Mouse (Mus musculus) cerebral cortex, adult 2 months (tissue): ENCODE results near the gene Sh3rf1.

Experiments used
- WGBS: fragments of 180-500 bp; shearing (Covaris S2); methylation state at CpG from one replicate; pipeline ENCODE4 v1.1.7; 2018; 5-methylcytosine and 5-hydroxymethylcytosine counted together

The Sh3rf1 gene

GRCm38 (mm10) chr8:61286394-61286793, 62.7 kb downstream of the Sh3rf1 start:
- 87% methylated on average over 7 of the region's 7 CpGs for WGBS

DNA sequence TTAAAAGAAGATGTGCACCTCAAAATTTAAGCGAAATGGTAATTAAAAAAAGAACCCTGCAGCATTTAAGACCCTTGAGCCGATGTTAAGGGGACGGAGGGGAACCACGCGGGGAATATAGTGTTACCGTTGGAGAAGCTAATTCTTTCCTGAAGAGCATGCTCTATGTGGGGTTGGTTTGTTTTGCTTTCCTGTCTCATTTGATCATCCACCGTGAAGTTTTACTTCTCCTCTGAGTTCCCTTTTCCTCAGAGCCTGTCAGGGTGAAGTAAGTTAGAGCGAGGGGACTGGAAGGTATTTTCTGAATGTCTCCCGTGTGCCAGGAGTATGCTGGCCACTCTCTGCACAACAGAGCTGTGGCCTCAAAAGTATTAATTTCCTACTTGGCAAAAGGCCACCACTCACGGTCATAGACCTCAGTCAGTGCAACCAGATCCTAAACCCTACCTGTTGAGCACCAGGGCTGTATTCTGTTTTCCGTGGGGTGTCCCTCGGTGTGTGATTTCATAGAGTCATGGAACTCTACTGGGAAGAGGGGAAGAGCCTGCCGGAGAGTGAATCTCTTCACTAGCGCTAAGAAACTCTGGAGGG, 63.2 kb downstream of the Sh3rf1 start:
- WGBS, result 84% methylated on average over 14 of the region's 14 CpGs

- 44% methylated on average over 11 of the region's 11 CpGs for WGBS
Observed at GRCm38 (mm10) chr8:61288006-61288566, 64.4 kb downstream of the Sh3rf1 start.

- WGBS, result 26% methylated on average over 7 of the region's 7 CpGs
Observed at GRCm38 (mm10) chr8:61288676-61289075, 65.0 kb downstream of the Sh3rf1 start.

GRCm38 (mm10) chr8:61295040-61295439, 71.4 kb downstream of the Sh3rf1 start:
- 89% methylated on average over 4 of the region's 4 CpGs for WGBS

DNA sequence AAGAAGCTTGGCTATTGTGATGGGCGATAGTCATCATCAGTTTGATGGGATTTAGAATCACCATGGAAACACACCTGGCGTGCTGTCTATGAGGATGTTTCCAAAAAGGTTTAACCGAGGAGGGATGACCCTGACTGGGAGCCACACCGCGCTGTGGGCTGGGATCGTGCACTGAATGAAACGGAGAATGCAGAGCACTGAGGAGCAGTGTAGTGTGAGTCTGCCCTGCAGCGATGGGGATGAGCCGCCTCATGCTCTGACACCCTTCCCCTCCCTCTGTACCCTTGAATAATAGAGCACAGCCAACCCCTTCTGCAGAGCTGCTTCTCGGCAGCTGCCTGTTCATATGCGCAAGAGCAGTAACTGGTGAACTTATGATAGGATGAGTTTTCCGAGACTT, 71.8 kb downstream of the Sh3rf1 start:
- 66% methylated on average over 12 of the region's 12 CpGs for WGBS

- WGBS, result 33% methylated on average over 4 of the region's 4 CpGs
Observed at GRCm38 (mm10) chr8:61298828-61299227, 75.2 kb downstream of the Sh3rf1 start.

DNA sequence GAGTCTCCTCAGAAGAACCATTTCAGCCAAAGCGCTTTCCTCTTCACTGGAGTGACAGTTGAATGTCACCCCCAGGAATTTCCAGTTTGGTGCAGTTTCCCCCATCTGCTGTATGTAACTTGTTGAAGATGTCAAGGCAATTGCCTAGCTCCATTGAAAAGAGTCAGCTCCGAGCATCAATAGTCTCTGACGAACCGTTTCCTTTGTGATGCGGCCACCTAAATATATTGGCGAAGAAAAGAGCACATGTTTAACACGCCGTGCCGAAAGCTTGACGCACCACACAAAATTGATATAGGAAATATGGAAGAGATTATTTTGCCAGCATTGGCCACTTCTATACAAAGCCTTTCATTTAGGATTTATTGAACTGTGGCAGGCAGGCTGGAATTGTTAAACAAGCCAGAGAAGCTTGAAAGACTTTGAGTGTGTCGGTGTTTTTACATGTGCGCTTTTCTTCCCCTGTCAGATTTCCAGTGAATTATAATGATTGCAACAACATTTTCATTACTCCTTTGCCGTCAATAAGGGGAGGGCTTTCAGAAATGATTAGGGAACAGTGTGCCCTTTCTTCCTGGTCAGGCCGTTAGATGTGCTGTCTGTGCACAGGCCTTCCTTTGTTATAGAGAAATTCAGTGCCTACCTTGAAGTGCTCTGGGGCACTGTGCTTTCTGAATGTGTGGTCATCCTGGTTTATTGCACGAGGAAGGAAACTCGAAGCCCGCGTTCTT, 77.8 kb downstream of the Sh3rf1 start:
- WGBS, result 78% methylated on average over 18 of the region's 18 CpGs

GRCm38 (mm10) chr8:61302029-61302368, 78.3 kb downstream of the Sh3rf1 start:
- 82% methylated on average over 5 of the region's 5 CpGs for WGBS

- 83% methylated on average over 7 of the region's 7 CpGs for WGBS
Observed at GRCm38 (mm10) chr8:61305451-61306070, 81.9 kb downstream of the Sh3rf1 start.

DNA sequence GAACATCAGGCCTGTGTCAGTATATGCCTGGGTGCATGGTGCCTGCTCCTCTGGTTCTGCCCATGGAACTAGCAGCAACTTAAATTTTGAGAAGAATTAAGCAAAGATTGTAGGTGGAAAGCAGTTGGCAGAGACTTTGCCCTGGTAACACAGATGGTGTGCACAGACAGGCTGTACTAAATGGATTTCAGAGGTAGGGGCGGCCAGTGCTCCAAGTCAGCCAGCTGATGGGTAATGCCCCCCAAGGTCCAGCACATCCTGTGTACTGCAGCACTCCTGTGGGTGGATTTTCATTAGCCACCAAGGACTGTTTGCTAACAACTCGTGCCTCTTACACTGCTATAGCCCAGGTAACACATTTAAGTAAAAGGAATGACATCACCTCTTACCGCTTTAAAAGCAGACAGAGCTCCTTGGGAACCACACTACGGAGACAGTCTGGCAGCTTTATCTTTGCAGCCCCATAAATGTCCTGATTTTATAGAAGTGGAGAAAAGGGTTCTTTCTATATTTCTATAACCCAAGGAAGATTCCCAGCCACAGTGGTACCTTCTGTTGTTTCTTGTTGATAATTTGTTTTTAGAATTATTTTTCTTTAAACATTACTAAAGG, 82.9 kb downstream of the Sh3rf1 start:
- 45% methylated on average over 4 of the region's 4 CpGs for WGBS

DNA sequence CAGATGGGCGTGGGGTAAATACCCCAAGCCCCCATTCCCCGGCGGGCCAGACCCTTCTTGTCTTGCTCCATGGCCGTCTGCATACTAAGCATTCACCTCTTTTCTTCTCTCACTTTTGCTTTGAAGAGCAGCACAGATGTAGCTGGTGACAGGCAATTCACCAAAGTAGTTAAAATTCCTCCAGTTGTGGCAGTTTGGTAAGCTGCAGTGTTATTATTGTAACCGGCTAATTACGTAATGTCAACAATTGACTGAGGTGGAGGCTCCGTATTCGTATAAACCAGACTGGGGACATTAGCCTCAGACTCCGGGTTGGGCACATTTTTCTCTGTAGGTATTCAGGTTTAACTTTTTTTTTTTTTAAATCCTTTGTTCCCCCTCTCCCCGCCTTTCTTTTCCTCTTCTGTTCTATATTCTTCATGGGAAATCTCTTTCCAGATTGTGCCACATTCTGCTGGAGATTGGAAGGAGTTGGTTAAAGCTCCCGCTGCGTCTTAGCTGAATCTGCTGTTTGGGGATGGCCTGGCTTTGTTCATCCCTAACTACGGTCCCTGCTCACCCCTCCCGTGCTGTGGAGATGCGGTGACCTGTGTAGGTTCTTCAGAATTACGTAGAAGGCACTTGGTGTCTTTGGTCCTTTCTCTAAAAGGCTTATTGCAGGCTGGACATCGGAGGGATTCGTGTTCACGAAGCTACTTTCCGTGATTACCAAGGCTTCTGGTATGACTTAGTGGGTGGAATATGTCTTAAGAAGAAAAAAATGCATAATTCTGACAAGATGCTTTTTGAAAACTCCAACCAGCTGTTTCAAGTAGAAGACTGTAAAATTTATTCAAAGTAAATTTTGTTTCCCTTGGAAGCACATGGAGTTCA, 86.1 kb downstream of the Sh3rf1 start:
- WGBS, result 41% methylated on average over 20 of the region's 20 CpGs

- WGBS, result 51% methylated on average over 9 of the region's 9 CpGs
Observed at GRCm38 (mm10) chr8:61310403-61310871, 86.8 kb downstream of the Sh3rf1 start.

- 89% methylated on average over 7 of the region's 7 CpGs for WGBS
Observed at GRCm38 (mm10) chr8:61313016-61313415, 89.3 kb downstream of the Sh3rf1 start.

DNA sequence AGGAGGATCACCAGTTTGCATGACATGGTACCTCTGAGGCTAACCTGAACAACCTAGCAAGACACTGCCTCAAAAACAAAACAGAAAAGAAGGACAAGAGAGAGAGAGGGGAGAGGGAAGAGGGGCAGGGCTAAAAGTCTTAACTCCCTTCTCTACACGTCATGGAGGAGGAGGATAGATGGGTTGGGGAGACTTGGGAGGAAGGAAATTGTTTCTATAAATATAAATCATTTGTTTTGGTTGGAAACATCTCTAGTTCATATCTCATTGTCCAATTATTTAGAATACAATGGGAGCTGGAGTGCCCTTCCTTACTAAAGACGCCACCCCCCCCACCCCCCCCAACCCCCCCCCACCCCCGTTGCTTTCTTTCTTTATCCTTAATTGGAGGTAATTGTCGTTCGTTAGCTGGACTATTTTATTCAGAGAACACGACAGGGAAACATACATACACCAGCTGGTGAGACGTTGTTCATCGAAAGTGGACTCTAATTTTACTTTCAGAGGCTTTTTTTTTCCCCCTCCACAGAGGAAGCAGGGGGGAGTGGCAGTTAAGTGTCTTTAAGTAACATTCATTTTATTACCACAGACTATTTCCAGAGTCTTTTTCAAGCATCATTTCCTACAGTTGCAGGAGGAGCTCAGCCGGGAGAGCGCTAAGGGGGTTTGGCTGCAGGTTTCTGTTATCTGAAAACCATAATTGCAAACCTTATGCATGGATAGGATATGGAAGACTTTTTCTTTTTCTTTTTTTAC, 92.5 kb downstream of the Sh3rf1 start:
- WGBS, result 42% methylated on average over 10 of the region's 10 CpGs

DNA sequence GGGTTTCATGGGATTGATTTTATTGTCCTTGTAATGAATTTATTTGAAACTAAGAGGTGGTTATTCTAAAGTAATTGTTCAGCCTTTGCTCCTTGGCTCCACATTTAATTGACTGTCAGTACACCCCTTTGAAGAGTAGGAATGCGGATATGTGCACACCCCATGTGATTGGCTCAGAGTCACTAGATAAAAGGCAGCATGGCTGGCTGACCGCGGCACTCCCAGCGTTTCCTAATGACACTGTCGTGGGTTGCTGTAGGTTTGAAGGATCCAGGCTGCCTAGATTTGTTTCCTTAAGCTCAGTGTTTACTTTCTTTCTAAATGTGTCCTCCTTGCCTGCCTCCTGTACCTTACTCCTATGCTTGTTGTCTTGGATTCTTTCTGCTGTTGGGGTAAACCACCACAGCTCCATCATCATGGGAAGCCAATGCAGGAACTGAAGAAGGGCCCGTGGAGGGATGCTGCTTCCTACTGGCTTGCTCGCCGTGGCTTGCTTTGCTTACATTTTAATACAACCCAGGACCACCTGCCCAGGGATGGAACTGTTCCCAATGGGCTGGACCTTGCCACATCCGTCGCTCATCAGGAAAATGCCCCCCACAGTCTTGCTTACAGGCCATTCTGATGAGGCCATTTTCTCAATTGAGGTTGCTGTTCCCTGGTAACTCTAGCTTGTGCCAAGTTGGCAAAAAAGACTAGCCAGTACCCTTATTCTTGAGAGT, 93.3 kb downstream of the Sh3rf1 start:
- WGBS, result 49% methylated on average over 10 of the region's 10 CpGs

DNA sequence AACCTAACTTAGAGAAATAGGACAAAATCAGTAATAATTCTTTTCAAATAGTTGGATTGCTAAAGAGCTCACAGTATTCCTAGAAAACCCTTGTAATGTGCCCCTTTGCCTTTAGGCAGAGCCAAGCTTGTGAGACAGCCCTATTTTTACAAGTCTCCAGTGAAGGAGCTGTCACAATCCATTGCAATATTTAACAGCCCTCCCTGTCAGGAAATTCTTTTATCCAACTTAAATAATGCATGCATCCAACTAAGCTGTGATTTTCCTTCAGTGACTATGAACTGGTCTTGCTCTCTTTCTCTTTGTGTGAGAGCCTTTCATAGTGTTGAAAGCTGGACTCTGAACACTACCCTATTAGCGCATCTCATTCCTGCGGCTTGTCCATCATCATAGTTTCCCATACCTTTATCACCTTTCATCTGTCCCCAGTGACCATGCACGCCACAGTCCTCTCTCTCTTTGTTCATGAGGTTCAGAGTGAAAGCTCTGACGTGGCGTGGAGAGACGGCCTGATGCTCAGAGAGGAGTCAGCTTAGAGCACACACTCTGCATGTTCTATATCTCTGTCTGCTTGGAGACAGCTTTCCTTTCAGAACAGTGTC, 94.0 kb downstream of the Sh3rf1 start:
- WGBS, result 80% methylated on average over 6 of the region's 6 CpGs

DNA sequence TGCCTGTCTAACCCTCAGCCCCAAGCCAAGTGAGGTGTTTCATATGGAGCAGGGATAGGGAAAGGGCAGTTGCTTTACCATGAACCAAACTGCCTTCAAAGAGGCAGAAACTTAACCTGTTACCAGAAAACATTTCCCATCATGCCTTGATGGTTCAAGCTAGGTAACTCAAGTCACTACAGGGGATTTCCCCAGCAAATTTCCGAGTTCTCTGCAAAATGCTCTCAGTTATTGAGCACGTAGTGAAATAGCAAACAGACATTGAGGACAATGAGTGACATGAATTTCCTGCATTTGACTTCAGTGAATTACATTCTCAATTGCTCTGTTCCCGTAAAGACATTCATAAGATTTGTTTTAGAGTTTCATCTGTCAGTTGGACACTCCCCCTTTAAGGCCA, 97.5 kb downstream of the Sh3rf1 start:
- 81% methylated on average over 3 of the region's 3 CpGs for WGBS

GRCm38 (mm10) chr8:61321780-61322179, 98.1 kb downstream of the Sh3rf1 start:
- 56% methylated on average over 5 of the region's 5 CpGs for WGBS

DNA sequence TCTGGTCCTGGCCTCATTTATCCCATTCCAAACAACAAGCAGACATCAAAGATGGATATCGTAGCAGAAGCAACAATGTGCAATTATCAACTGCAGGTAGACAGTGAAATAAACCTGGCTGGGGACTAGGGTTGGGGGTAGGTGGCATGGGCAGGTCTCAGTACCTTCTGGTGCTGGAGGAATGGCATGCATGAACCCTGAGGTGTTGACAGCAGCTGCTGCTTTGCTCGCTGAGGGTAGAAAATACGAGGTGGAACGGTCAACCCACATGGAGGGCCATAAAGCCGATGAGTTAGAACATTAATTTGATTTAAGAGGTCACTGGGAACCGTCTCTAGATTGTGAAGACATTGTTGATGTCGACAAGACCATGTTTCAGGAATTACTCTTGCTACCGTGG, 98.8 kb downstream of the Sh3rf1 start:
- 94% methylated on average over 8 of the region's 8 CpGs for WGBS
